Mouse (Mus musculus): ENCODE data around the gene Ppid.
A peak's percentile ranks its signal among the peaks of the same experiment; 100 is the strongest.
"Not testable (repeated sequence)": the region's sequence is repeated elsewhere in the genome, so short reads cannot be mapped to it uniquely, and the experiment has no call there.

Ppid gene

GRCm38 (mm10) chr3:79572399-79572798, 18.7 kb upstream of the Ppid start:
- no peak for DNase-seq (ENCODE audit: low spot score in 2 of 2)

GRCm38 (mm10) chr3:79573376-79573775, 17.8 kb upstream of the Ppid start:
- not testable (repeated sequence) for DNase-seq (ENCODE audit: low spot score in 2 of 2)

GRCm38 (mm10) chr3:79574336-79574735, 16.8 kb upstream of the Ppid start:
- DNase-seq (ENCODE audit: low spot score in 2 of 2), result no peak

GRCm38 (mm10) chr3:79575576-79576467, 15.3 kb upstream of the Ppid start:
- no peak for DNase-seq (ENCODE audit: low spot score in 2 of 2)

GRCm38 (mm10) chr3:79576468-79576816, 14.7 kb upstream of the Ppid start:
- no peak for DNase-seq (ENCODE audit: low spot score in 2 of 2)

GRCm38 (mm10) chr3:79576865-79577264, 14.3 kb upstream of the Ppid start:
- DNase-seq (ENCODE audit: low spot score in 2 of 2), result no peak

DNA sequence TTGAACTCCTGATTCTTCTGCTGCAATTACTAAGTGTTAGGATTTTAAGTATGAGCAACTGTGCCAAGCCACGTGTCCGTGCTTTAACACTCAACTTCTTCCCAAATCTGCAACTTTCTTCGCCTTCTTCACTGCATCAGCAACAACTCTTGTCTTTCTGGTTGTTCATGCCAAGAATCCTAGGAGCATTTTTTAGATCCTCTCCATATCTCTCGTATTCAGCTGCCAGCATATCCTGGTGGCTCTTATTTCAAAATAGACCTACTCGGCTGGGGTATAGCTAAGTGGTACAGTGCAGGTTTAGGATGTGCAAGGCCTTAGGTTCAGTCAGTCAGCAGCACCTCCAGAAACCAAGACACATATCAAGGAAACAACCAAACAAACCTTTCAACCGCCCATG, 13.5 kb upstream of the Ppid start:
- DNase-seq (ENCODE audit: low spot score in 2 of 2), result no peak

GRCm38 (mm10) chr3:79578164-79578563, 13.0 kb upstream of the Ppid start:
- no peak for DNase-seq (ENCODE audit: low spot score in 2 of 2)

GRCm38 (mm10) chr3:79579891-79580575, 11.1 kb upstream of the Ppid start:
- DNase-seq (ENCODE audit: low spot score in 2 of 2), result no peak

- peak; percentile 71 to 81 for DNase-seq (ENCODE audit: low spot score in 2 of 2)
Observed at GRCm38 (mm10) chr3:79586804-79587203, 4.3 kb upstream of the Ppid start.

DNA sequence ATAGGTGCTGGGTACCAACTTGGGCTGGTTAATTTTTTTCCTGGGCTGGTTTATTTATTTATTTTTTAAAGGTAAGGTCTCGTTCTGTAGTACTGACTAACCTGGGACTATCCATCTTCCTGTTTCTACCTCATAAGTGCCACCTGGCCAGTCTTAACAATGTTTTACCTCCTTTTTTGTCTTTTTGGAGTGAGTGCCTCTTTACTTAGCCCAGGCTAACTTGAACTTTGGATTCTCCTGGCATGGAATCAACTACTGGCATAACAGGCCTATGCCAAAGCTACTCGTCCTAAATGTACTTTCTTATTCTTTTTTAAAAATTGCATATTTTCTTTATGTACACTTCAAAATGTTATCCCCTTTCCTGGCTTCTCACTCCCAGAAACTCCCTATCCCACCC, 1.5 kb upstream of the Ppid start:
- DNase-seq (ENCODE audit: low spot score in 2 of 2), result no peak

DNA sequence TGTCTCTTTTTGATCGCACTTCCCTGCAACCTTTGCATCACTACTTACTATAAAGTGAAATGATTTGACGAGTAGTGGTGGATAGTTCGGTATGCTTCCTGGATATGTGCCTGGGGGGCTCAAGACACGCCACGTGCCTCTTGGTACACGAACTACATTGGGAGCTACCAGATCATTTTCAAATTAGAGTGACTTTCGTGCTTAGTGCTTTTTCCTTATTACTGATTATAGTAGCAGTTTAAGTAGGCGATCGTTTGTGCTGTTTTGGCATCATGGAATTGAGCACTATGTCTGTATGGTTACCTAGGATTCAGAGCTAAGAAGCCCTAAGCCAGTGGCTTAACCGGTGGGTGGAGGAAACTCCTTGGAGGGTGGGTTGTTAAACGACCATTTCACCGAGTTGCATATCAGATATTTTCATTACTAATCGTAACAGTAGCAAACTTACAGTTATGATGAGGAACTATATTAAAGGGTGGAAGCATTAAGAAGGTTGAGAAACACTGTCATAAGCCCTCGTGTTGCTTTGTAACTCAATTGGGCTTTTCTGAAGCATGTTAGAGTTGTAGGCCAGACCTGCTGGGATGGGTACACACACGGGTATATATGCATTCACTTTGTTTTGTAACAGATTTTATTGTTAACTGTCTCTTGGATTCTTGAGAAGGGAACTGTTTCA, 790 bp downstream of the Ppid start:
- DNase-seq (ENCODE audit: low spot score in 2 of 2), result no peak

GRCm38 (mm10) chr3:79595468-79595867, 4.3 kb downstream of the Ppid start:
- DNase-seq (ENCODE audit: low spot score in 2 of 2), result no peak

- DNase-seq (ENCODE audit: low spot score in 2 of 2), result no peak
Observed at GRCm38 (mm10) chr3:79609886-79610285, 18.7 kb downstream of the Ppid start.

- DNase-seq (ENCODE audit: low spot score in 2 of 2), result no peak
Observed at GRCm38 (mm10) chr3:79627484-79628181, 36.5 kb downstream of the Ppid start.

DNA sequence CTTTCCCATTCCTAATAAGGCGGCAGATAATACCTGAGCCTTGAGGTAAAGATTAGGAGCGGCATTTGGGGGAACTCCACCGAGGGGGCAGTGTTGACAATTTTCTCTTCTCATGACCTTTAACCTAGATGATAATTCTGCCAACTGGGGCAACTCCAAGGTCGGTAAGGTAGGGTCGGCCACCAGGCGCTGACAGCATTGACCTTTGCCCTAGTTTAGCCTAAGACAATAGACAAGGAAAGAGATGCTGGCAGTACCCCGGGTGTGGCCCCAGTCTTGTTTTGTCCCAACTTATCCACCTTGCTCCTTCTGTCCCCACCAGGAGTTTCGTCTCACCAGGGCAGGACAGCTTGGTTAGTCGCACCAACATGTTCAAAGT, 37.0 kb downstream of the Ppid start:
- DNase-seq (ENCODE audit: low spot score in 2 of 2), result no peak

GRCm38 (mm10) chr3:79628561-79629415, 37.6 kb downstream of the Ppid start, which contains the start of gene 4930579G24Rik:
4930579G24Rik (plus strand) TSS chr3:79629079.
- DNase-seq (ENCODE audit: low spot score in 2 of 2), result peak; percentile 88 to 94

DNA sequence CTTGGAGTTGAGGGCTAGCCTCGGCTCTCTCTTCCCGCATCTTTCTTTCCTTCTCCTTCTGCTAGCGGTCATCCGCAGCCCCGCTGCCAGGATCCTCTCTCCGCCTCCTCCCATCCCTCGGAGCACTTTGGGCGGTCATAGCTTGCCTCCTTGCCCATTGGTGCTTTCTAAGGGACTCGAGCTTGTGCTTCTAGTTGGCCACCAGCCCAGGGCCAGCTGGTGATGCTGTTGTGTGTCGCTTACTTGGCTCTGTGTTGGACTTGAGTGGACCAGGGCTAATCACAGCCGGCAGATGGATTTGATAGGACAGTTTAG, 38.2 kb downstream of the Ppid start, which contains the start of gene Etfdh:
Etfdh (minus strand) TSS at position 85 of the 315 bp plus-strand sequence.
- DNase-seq (ENCODE audit: low spot score in 2 of 2), result peak in 1 of 2 experiments; percentile 29

DNA sequence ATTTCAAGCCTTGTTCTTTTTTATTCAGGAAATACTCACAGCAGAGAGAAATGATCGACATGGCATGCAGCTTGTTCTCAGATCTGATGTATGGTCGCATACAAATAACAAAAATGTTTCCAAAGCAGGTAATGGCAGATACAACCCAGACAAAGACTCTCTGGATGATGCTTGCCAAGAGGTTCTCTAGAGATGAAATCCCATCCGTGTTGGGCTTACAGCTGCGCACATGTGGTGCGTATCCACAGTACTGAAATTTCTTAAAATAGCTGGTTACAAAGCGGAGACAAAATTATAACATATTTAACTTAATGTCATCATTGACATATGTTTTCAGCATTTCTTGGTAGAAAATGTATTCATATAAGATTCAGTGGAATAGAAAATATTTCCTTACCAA, 61.0 kb downstream of the Ppid start:
- DNase-seq (ENCODE audit: low spot score in 2 of 2), result no peak
